Mouse (Mus musculus) natural killer cell, adult 2 months (primary cell): ENCODE data around the gene Gm48551.

ENCODE experiments used
- DNase-seq, 2 experiments: peaks; one replicate each; pipeline ENCODE4 v3.0.0; 2022; ENCODE audit warnings: low spot score in 2 of 2

Gene Gm48551

GRCm38 (mm10) chr10:81429605-81430061 lies 45.4 kb downstream of the Gm48551 start:
- DNase-seq: peak; percentile 56 to 73

DNA sequence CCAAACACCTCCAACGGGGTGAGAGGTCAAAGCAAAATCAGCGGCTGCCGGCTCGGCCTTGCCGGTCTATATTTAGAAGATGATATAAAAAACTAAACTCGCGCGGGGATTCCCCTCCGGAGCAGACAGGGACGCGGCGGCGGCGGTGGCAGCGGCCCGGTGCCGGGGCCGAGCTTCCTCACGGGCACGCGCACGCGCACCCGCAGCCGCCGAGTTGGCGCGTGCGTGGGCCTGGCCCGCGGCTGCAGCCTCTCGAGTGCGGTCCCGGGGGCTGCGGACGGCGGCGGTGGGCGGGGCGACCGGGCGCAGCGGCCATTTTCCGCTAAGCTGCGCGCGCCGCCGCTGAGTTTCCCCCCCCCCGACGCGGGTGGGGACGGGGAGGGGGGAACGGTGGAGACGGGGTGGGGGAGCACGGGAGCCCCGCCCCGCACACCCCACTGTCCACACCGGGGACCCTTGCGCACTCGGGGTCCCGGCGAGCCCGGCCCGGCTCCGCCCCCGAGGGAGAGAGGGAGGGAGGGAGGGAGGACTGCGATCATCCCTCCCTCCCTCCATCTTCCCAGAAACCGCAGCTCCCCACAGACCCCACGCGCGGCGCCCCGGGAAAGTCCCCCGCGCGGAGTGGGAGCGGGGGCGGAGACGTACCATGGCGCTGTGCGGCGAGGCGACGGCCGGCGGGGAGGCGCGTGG lies 46.0 kb downstream of the Gm48551 start:
- DNase-seq: peak; percentile 80 to 81

GRCm38 (mm10) chr10:81430831-81431525 lies 46.7 kb downstream of the Gm48551 start:
- peak; percentile 50 to 55 for DNase-seq

- DNase-seq: peak in 1 of 2 experiments; percentile 28
These were observed 47.4 kb downstream of the Gm48551 start for GRCm38 (mm10) chr10:81431526-81432168.

GRCm38 (mm10) chr10:81432169-81432867 lies 48.1 kb downstream of the Gm48551 start:
- DNase-seq: no peak

DNA sequence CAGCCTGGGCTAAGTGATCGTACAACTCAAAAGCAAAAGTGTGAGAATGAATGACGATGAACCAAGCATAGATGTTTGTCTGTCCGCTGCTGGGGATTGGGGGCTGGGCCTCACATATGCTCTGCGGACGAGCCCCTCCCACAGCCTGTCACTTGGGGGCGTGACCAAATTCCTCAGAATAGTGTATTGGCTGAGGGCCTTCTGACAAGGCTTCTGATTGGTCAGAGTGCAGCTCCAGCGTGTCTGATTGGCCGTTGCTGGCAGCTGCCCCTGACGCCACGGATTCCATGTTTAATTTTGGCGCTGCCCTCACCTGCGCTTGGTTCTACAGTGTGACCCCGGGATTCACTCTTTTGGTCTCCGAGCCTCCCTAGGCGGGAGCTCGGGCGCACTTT lies 48.6 kb downstream of the Gm48551 start:
- peak; percentile 94 to 95 for DNase-seq

DNA sequence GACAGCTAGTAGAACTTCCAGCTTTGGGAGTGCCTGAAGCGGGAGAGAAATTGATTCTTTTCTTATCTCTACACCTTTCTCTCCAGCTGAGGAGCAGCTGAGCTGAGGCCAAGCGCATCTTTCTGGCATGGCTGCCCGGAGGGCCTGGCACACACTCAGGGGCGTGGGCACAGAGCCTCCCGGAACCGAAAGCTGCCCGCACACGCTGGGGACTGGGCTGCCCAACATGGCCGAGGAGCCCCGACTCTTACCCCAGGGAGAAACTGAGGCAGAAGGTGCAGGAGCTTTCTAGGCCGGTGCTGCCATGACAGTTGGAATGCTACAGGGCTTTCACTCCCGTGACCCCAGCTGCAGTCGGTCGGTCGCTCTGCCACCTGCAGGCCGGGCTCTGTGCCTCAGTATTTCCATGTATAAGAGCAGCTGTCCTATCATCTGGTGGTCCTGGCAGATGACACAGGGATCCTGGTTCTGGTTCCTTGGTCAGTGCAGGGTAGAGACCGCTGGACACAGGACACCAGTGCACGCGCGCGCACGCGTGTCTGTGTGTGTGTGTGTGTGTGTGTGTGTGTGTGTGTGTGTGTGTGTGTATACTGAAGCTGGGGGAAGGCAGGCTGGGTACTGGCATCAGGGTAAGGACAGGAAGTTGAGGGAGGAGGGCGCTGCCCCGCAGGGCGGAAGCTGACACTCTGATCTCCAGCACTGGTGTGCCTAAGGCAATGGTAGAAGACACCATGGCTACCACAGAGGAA lies 49.4 kb downstream of the Gm48551 start:
- DNase-seq: peak; percentile 78 to 82

GRCm38 (mm10) chr10:81434361-81435263 lies 50.3 kb downstream of the Gm48551 start:
- peak in 1 of 2 experiments; percentile 20 for DNase-seq

DNA sequence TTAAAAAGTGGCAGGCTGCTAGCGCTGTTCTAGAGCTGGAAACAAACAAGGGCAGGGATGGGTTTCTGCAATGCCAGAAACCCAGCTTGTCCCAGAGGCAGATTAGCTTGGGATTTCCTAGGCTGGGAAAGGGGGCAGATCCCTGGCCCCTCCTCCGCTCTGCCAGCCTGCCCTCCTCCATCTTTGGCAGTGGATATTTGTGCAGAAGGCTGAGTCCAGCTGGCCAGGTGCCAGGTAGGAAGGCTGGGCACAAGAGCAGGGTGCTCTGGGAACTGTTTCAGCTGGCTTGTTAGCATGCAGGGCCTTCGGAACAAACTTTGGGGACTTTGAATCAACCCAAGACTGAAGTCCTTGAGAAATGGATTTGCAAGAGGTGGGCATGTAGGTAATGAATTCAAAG lies 51.2 kb downstream of the Gm48551 start:
- DNase-seq: no peak

- no peak for DNase-seq
These were observed 56.8 kb downstream of the Gm48551 start for GRCm38 (mm10) chr10:81441019-81441418.
